In genomic region chr9:117144057-117144723, GRCm38 (mm10) we compare ENCODE assay signal across 9 mouse cellular contexts.
DNase-seq lines count a peak whose midpoint lies in the region; ATAC-seq and TF ChIP-seq lines count a peak whose summit lies in the region.
"Had no signal": no experiment of that assay in that cellular context is flagged by ENCODE, and none has a peak within 500 bp of the region (broad histone marks: within the 10 kb centered on the region; RNA-seq: fewer than 3 reads in every experiment).

No protein-coding gene starts in this region.

- no peaks in the 10 kb centered on the region for H3K27me3 ChIP-seq in hindbrain, embryonic 13.5 days
- H3K27me3 ChIP-seq in hindbrain, embryonic 11.5 days (ENCODE audit: control insufficient read depth, insufficient read depth, low read length): no peaks in the 10 kb centered on the region
- no peaks in the 10 kb centered on the region for H3K27me3 ChIP-seq in intestine, embryonic 16.5 days (replicated peaks; ENCODE audit: control insufficient read depth, insufficient read depth, low read length)
- no peaks in the 10 kb centered on the region for H3K27me3 ChIP-seq in stomach, postnatal 0 days (ENCODE audit: control insufficient read depth, insufficient read depth, low read length)
- no peaks in the 10 kb centered on the region for H3K27me3 ChIP-seq in neural tube, embryonic 15.5 days (replicated peaks)
- H3K27me3 ChIP-seq: limb, embryonic 12.5 days had no signal

- no peak overlapping the region for H3K9ac ChIP-seq in hindbrain, embryonic 13.5 days
- no peak overlapping the region for H3K9ac ChIP-seq in hindbrain, embryonic 11.5 days (ENCODE audit: low read depth, low read length)
- no peak overlapping the region for H3K9ac ChIP-seq in intestine, embryonic 16.5 days (ENCODE audit: low read depth, low read length)
- no peak overlapping the region for H3K9ac ChIP-seq in stomach, postnatal 0 days (ENCODE audit: low read length)
- H3K9ac ChIP-seq in neural tube, embryonic 15.5 days (replicated peaks): no peak overlapping the region
- H3K9ac ChIP-seq: limb, embryonic 12.5 days had no signal

- WGBS in hindbrain, embryonic 13.5 days: 78% methylated on average over 7 of the region's 7 CpGs
- WGBS in hindbrain, embryonic 11.5 days: 91% methylated on average over 7 of the region's 7 CpGs
- WGBS in intestine, embryonic 16.5 days: 62% methylated on average over 7 of the region's 7 CpGs
- WGBS in stomach, postnatal 0 days: 58% methylated on average over 7 of the region's 7 CpGs
- 76% methylated on average over 7 of the region's 7 CpGs for WGBS in neural tube, embryonic 15.5 days

- H3K4me2 ChIP-seq in hindbrain, embryonic 13.5 days: no peak overlapping the region
- H3K4me2 ChIP-seq in hindbrain, embryonic 11.5 days (replicated peaks; ENCODE audit: low read depth, low read length): no peak overlapping the region
- H3K4me2 ChIP-seq in intestine, embryonic 16.5 days (ENCODE audit: low read depth, low read length): no peak overlapping the region
- H3K4me2 ChIP-seq in stomach, postnatal 0 days (replicated peaks; ENCODE audit: low read depth): no peak overlapping the region
- no peak overlapping the region for H3K4me2 ChIP-seq in neural tube, embryonic 15.5 days
- H3K4me2 ChIP-seq: limb, embryonic 12.5 days had no signal

- no peak for TF ChIP-seq CTCF in stomach, postnatal 0 days (IDR thresholded peaks at IDR 0.05; ENCODE audit: low read depth)

- DNase-seq in hindbrain, embryonic 11.5 days (ENCODE audit: low spot score): no peak
- peak; percentile 24 for DNase-seq in right cerebral cortex, adult 18-20 months
- no peak for DNase-seq in right cerebral cortex, postnatal 25 days
- no peak for DNase-seq in stomach, postnatal 0 days (ENCODE audit: low spot score)
- DNase-seq in spleen, postnatal 4 days (ENCODE audit: low spot score in 2 of 2): no peak

- peaks cover 6% of the 10 kb centered on the region; the same call in 1 of the 2 replicates for H3K4me1 ChIP-seq in hindbrain, embryonic 13.5 days (replicated peaks)
- H3K4me1 ChIP-seq in hindbrain, embryonic 11.5 days (replicated peaks; ENCODE audit: control insufficient read depth, insufficient read depth, low read length): no peaks in the 10 kb centered on the region
- no peaks in the 10 kb centered on the region for H3K4me1 ChIP-seq in intestine, embryonic 16.5 days (ENCODE audit: control insufficient read depth, insufficient read depth, low read length)
- H3K4me1 ChIP-seq in stomach, postnatal 0 days (replicated peaks; ENCODE audit: control insufficient read depth, insufficient read depth): 0 out of 2 replicates have a peak, but pooled peaks cover 3% of the 10 kb centered on the region
- H3K4me1 ChIP-seq in neural tube, embryonic 15.5 days: no peaks in the 10 kb centered on the region

- H3K27ac ChIP-seq in hindbrain, embryonic 13.5 days: 0 out of 2 replicates have a peak overlapping the region, but pooled peaks have one; percentile 5
- H3K27ac ChIP-seq in hindbrain, embryonic 11.5 days (ENCODE audit: low read depth, low read length): no peak overlapping the region
- H3K27ac ChIP-seq in intestine, embryonic 16.5 days (ENCODE audit: low read length): peak overlapping the region; percentile 55
- no peak overlapping the region; the same call in 1 of the 2 replicates for H3K27ac ChIP-seq in stomach, postnatal 0 days (replicated peaks)
- no peak overlapping the region for H3K27ac ChIP-seq in neural tube, embryonic 15.5 days (replicated peaks)
- H3K27ac ChIP-seq: limb, embryonic 12.5 days had no signal

- TF ChIP-seq EP300 in stomach, postnatal 0 days (optimal IDR thresholded peaks at IDR 0.05): no peak

- no peaks in the 10 kb centered on the region for H3K36me3 ChIP-seq in hindbrain, embryonic 13.5 days
- H3K36me3 ChIP-seq in hindbrain, embryonic 11.5 days (ENCODE audit: control insufficient read depth, insufficient read depth, low read length): no peaks in the 10 kb centered on the region
- H3K36me3 ChIP-seq in intestine, embryonic 16.5 days (ENCODE audit: control insufficient read depth, insufficient read depth, low read length): no peaks in the 10 kb centered on the region
- no peaks in the 10 kb centered on the region for H3K36me3 ChIP-seq in stomach, postnatal 0 days (ENCODE audit: control insufficient read depth, insufficient read depth, low read length)
- no peaks in the 10 kb centered on the region for H3K36me3 ChIP-seq in neural tube, embryonic 15.5 days

- H3K4me3 ChIP-seq in hindbrain, embryonic 13.5 days: no peak overlapping the region
- H3K4me3 ChIP-seq in hindbrain, embryonic 11.5 days (ENCODE audit: low read depth, low read length): no peak overlapping the region
- H3K4me3 ChIP-seq in intestine, embryonic 16.5 days (ENCODE audit: low read length): no peak overlapping the region
- no peak overlapping the region for H3K4me3 ChIP-seq in stomach, postnatal 0 days (ENCODE audit: low read depth, low read length)
- no peak overlapping the region for H3K4me3 ChIP-seq in neural tube, embryonic 15.5 days (replicated peaks)
- H3K4me3 ChIP-seq: limb, embryonic 12.5 days had no signal

- no peaks in the 10 kb centered on the region for H3K9me3 ChIP-seq in hindbrain, embryonic 13.5 days
- no peaks in the 10 kb centered on the region for H3K9me3 ChIP-seq in hindbrain, embryonic 11.5 days (ENCODE audit: control insufficient read depth, low read length)
- H3K9me3 ChIP-seq in intestine, embryonic 16.5 days (ENCODE audit: control insufficient read depth, low read length): no peaks in the 10 kb centered on the region
- H3K9me3 ChIP-seq in stomach, postnatal 0 days (ENCODE audit: control insufficient read depth, low read length): no peaks in the 10 kb centered on the region
- no peaks in the 10 kb centered on the region for H3K9me3 ChIP-seq in neural tube, embryonic 15.5 days (replicated peaks)
- H3K9me3 ChIP-seq: limb, embryonic 12.5 days had no signal

- no peak for ATAC-seq in hindbrain, embryonic 13.5 days (ENCODE audit: low FRiP score)
- ATAC-seq in hindbrain, embryonic 11.5 days (ENCODE audit: low FRiP score): no peak
- ATAC-seq in intestine, embryonic 16.5 days: peak; percentile 62
- ATAC-seq in stomach, postnatal 0 days (ENCODE audit: low FRiP score, low TSS enrichment): peak; percentile 56; the same call in 1 of the 2 replicates
- ATAC-seq in neural tube, embryonic 15.5 days (ENCODE audit: low FRiP score): no peak

Comparison
In these comparisons a context has a peak if more than half of its experiments do, and no peak if none do; other contexts are left out.
1. H3K27ac ChIP-seq: peak in hindbrain, embryonic 13.5 days (single experiment) and intestine, embryonic 16.5 days (single experiment); none in hindbrain, embryonic 11.5 days (single experiment), stomach, postnatal 0 days (single experiment) and neural tube, embryonic 15.5 days (single experiment).
2. ATAC-seq: peak in intestine, embryonic 16.5 days (single experiment) and stomach, postnatal 0 days (single experiment); none in hindbrain, embryonic 13.5 days (single experiment), hindbrain, embryonic 11.5 days (single experiment) and neural tube, embryonic 15.5 days (single experiment).